Mouse (Mus musculus) limb, embryonic 15.5 days (tissue): ENCODE data around the gene Cstad. TPM values are rescaled to one million over a fixed set of nuclear protein-coding genes. Genes with fewer than 3 reads are reported as not detected.

Experiments
- ATAC-seq: fragments of 200-750 bp; cut with Nextera tagmentation; 2 replicates; pipeline ENCODE4 v1.8.0; 2017; ENCODE audit warnings: low read depth, moderate TSS enrichment; ENCODE audit not compliant: insufficient number of reproducible peaks, low FRiP score, low TSS enrichment
- H3K27ac ChIP-seq: fragments of 300-500 bp; sonication (generic); 2 replicates; pipeline ENCODE4 v1.5.1; 2015; ENCODE audit warnings: moderate library complexity, mild to moderate bottlenecking, inconsistent platforms
- H3K27me3 ChIP-seq: fragments of 300-500 bp; sonication (generic); 2 replicates; pipeline ENCODE4 v1.6.1; 2015; ENCODE audit warnings: inconsistent platforms
- H3K36me3 ChIP-seq: fragments of 300-500 bp; sonication (generic); 2 replicates; pipeline ENCODE4 v1.6.1; 2015; ENCODE audit warnings: inconsistent platforms
- H3K4me1 ChIP-seq: fragments of 300-500 bp; sonication (generic); 2 replicates; pipeline ENCODE4 v1.6.1; 2015; ENCODE audit warnings: inconsistent platforms
- H3K4me2 ChIP-seq: fragments of 300-500 bp; sonication (generic); 2 replicates; pipeline ENCODE4 v1.6.1; 2015; ENCODE audit warnings: mild to moderate bottlenecking, inconsistent platforms
- H3K4me3 ChIP-seq: fragments of 300-500 bp; sonication (generic); 2 replicates; pipeline ENCODE4 v1.5.1; 2015; ENCODE audit warnings: mild to moderate bottlenecking, inconsistent platforms
- H3K9ac ChIP-seq: fragments of 300-500 bp; sonication (generic); 2 replicates; pipeline ENCODE4 v1.6.1; 2015; ENCODE audit warnings: inconsistent platforms
- H3K9me3 ChIP-seq: fragments of 300-500 bp; sonication (generic); 2 replicates; pipeline ENCODE4 v1.6.1; 2016; ENCODE audit warnings: inconsistent platforms
- WGBS: fragments of 180-500 bp; shearing (Covaris S2); methylation state at CpG from one replicate; pipeline ENCODE4 v1.1.7; 2015; 5-methylcytosine and 5-hydroxymethylcytosine counted together
- polyA plus RNA-seq: library from polyadenylated mRNA; unstranded; fragments of >200 nt; fragmentation: Nextera tagmentation; extraction: Ambion mirVana; gene quantifications from 2 replicates; pipeline ENCODE4 v1.2.1, GENCODE M21; 2015

Cstad gene
- polyA plus RNA-seq, 1 experiment from 2014 or later, result 2.0 TPM

- Histone ChIP-seq H3K36me3 (no peaks in the 10 kb centered on the region), H3K9ac (no peak overlapping the region), H3K27me3 (no peaks in the 10 kb centered on the region), H3K4me3 (no peak overlapping the region), H3K9me3 (no peaks in the 10 kb centered on the region), H3K27ac (no peak overlapping the region), H3K4me2 (no peak overlapping the region), H3K4me1 (no peaks in the 10 kb centered on the region)
- ATAC-seq, result no peak
- WGBS, result 80% methylated on average over 4 of the region's 4 CpGs
Observed at GRCm38 (mm10) chr2:30573522-30573921, 21.3 kb upstream of the Cstad start.

GRCm38 (mm10) chr2:30577010-30577409 lies 17.8 kb upstream of the Cstad start:
- H3K27me3 ChIP-seq, result no peaks in the 10 kb centered on the region
- H3K4me3 ChIP-seq, result no peak overlapping the region
- 92% methylated on average over 9 of the region's 9 CpGs for WGBS
- no peaks in the 10 kb centered on the region for H3K4me1 ChIP-seq
- H3K9ac ChIP-seq, result no peak overlapping the region
- H3K4me2 ChIP-seq, result no peak overlapping the region
- no peak overlapping the region for H3K27ac ChIP-seq
- H3K36me3 ChIP-seq, result no peaks in the 10 kb centered on the region
- H3K9me3 ChIP-seq, result no peaks in the 10 kb centered on the region
- no peak for ATAC-seq

- Histone ChIP-seq H3K27ac (no peak overlapping the region), H3K9me3 (no peaks in the 10 kb centered on the region), H3K27me3 (no peaks in the 10 kb centered on the region), H3K9ac (no peak overlapping the region), H3K4me3 (no peak overlapping the region), H3K4me2 (no peak overlapping the region), H3K36me3 (no peaks in the 10 kb centered on the region), H3K4me1 (no peaks in the 10 kb centered on the region)
- ATAC-seq, result no peak
- WGBS, result 43% methylated on average over 2 of the region's 2 CpGs
Observed at GRCm38 (mm10) chr2:30578006-30578405, 16.8 kb upstream of the Cstad start.

GRCm38 (mm10) chr2:30587161-30587560 lies 7.7 kb upstream of the Cstad start:
- H3K9ac ChIP-seq, result no peak overlapping the region
- 31% methylated on average over 8 of the region's 8 CpGs for WGBS

GRCm38 (mm10) chr2:30587671-30588070 lies 7.2 kb upstream of the Cstad start:
- ATAC-seq, result no peak
- no peaks in the 10 kb centered on the region for H3K27me3 ChIP-seq
- H3K36me3 ChIP-seq, result no peaks in the 10 kb centered on the region
- WGBS, result 63% methylated on average over 2 of the region's 2 CpGs
- no peaks in the 10 kb centered on the region for H3K9me3 ChIP-seq
- no peak overlapping the region for H3K9ac ChIP-seq
- H3K4me2 ChIP-seq, result no peak overlapping the region
- peaks cover 21% of the 10 kb centered on the region for H3K4me1 ChIP-seq
- H3K27ac ChIP-seq, result no peak overlapping the region
- H3K4me3 ChIP-seq, result no peak overlapping the region

More at GRCm38 (mm10) chr2:30587161-30587560, 7.7 kb upstream of the Cstad start:
- Histone ChIP-seq H3K27ac (no peak overlapping the region), H3K36me3 (no peaks in the 10 kb centered on the region), H3K9me3 (no peaks in the 10 kb centered on the region), H3K4me2 (no peak overlapping the region), H3K4me1 (peaks cover 19% of the 10 kb centered on the region), H3K27me3 (no peaks in the 10 kb centered on the region), H3K4me3 (no peak overlapping the region)
- ATAC-seq, result no peak

- ATAC-seq, result no peak
- 85% methylated on average over 4 of the region's 4 CpGs for WGBS
- Histone ChIP-seq H3K4me2 (no peak overlapping the region), H3K4me3 (no peak overlapping the region), H3K27ac (0 out of 2 replicates have a peak overlapping the region, but pooled peaks have one; percentile 7), H3K9me3 (no peaks in the 10 kb centered on the region), H3K27me3 (no peaks in the 10 kb centered on the region), H3K36me3 (no peaks in the 10 kb centered on the region), H3K9ac (no peak overlapping the region), H3K4me1 (peaks cover 30% of the 10 kb centered on the region)
Observed at GRCm38 (mm10) chr2:30588985-30589511, 5.8 kb upstream of the Cstad start.

- H3K36me3 ChIP-seq, result no peaks in the 10 kb centered on the region
- ATAC-seq, result no peak
- no peaks in the 10 kb centered on the region for H3K27me3 ChIP-seq
- no peak overlapping the region for H3K4me2 ChIP-seq
- H3K9me3 ChIP-seq, result no peaks in the 10 kb centered on the region
- no peak overlapping the region for H3K9ac ChIP-seq
- H3K4me1 ChIP-seq, result peaks cover 37% of the 10 kb centered on the region
- WGBS, result 82% methylated on average over 4 of the region's 4 CpGs
- H3K27ac ChIP-seq, result no peak overlapping the region
- H3K4me3 ChIP-seq, result no peak overlapping the region
Observed at GRCm38 (mm10) chr2:30589781-30590180, 5.1 kb upstream of the Cstad start.

- H3K4me1 ChIP-seq, result peaks cover 47% of the 10 kb centered on the region
- peak overlapping the region; percentile 18; the same call in 1 of the 2 replicates for H3K4me3 ChIP-seq
- no peaks in the 10 kb centered on the region for H3K36me3 ChIP-seq
- peak overlapping the region; percentile 42 for H3K4me2 ChIP-seq
- ATAC-seq, result no peak
- peak overlapping the region; percentile 72 for H3K27ac ChIP-seq
- H3K9ac ChIP-seq, result no peak overlapping the region
- no peaks in the 10 kb centered on the region for H3K9me3 ChIP-seq
- 7% methylated on average over 3 of the region's 3 CpGs for WGBS
- no peaks in the 10 kb centered on the region for H3K27me3 ChIP-seq
Observed at GRCm38 (mm10) chr2:30590909-30591308, 3.9 kb upstream of the Cstad start.

- Histone ChIP-seq H3K4me2 (no peak overlapping the region), H3K27ac (no peak overlapping the region), H3K36me3 (no peaks in the 10 kb centered on the region), H3K27me3 (no peaks in the 10 kb centered on the region), H3K4me3 (no peak overlapping the region), H3K9ac (no peak overlapping the region), H3K9me3 (no peaks in the 10 kb centered on the region), H3K4me1 (peaks cover 37% of the 10 kb centered on the region)
- WGBS, result 68% methylated on average over 6 of the region's 6 CpGs
- ATAC-seq, result no peak
Observed at GRCm38 (mm10) chr2:30592391-30592790, 2.4 kb upstream of the Cstad start.

GRCm38 (mm10) chr2:30592951-30593350 lies 1.9 kb upstream of the Cstad start:
- 84% methylated on average over 6 of the region's 6 CpGs for WGBS
- H3K36me3 ChIP-seq, result no peaks in the 10 kb centered on the region
- H3K9ac ChIP-seq, result no peak overlapping the region
- no peak overlapping the region for H3K4me3 ChIP-seq
- no peak overlapping the region for H3K4me2 ChIP-seq
- H3K4me1 ChIP-seq, result peaks cover 34% of the 10 kb centered on the region
- no peaks in the 10 kb centered on the region for H3K27me3 ChIP-seq
- peak overlapping the region; percentile 98; the same call in 1 of the 2 replicates for H3K27ac ChIP-seq
- H3K9me3 ChIP-seq, result no peaks in the 10 kb centered on the region
- no peak for ATAC-seq

GRCm38 (mm10) chr2:30593636-30594310 lies 1.1 kb upstream of the Cstad start:
- WGBS, result 59% methylated on average over 13 of the region's 13 CpGs
- no peak for ATAC-seq
- Histone ChIP-seq H3K27me3 (no peaks in the 10 kb centered on the region), H3K4me3 (no peak overlapping the region; the same call in 1 of the 2 replicates), H3K9me3 (no peaks in the 10 kb centered on the region), H3K36me3 (no peaks in the 10 kb centered on the region), H3K9ac (no peak overlapping the region), H3K4me1 (peaks cover 34% of the 10 kb centered on the region), H3K4me2 (peak overlapping the region; percentile 68), H3K27ac (peak overlapping the region; percentile 98)

GRCm38 (mm10) chr2:30595796-30596195 lies 956 bp downstream of the Cstad start:
- H3K4me3 ChIP-seq, result no peak overlapping the region
- peaks cover 47% of the 10 kb centered on the region for H3K4me1 ChIP-seq

More at GRCm38 (mm10) chr2:30595796-30596195, 956 bp downstream of the Cstad start:
- no peak for ATAC-seq
- Histone ChIP-seq H3K27me3 (no peaks in the 10 kb centered on the region), H3K36me3 (no peaks in the 10 kb centered on the region), H3K9ac (0 out of 2 replicates have a peak overlapping the region, but pooled peaks have one; percentile 57), H3K27ac (peak overlapping the region; percentile 98), H3K4me2 (peak overlapping the region; percentile 68), H3K9me3 (no peaks in the 10 kb centered on the region)
- 71% methylated on average over 4 of the region's 4 CpGs for WGBS
